Mouse (Mus musculus): Measurements from ENCODE around the gene Zfp459. TPM values are rescaled to one million over a fixed set of nuclear protein-coding genes. Genes with fewer than 3 reads are reported as not detected.

Zfp459 gene
- polyA plus RNA-seq (2012; rRNA removed; ENCODE audit: low replicate concordance), result 0.23 and 0.24 TPM in 2 replicates

GRCm38 (mm10) chr13:67421207-67421857 is at the start of gene Zfp459:
TSS of gene Zfp459 (minus strand) at chr13:67421418.

GRCm38 (mm10) chr13:67451172-67452020 is 30.2 kb upstream of the Zfp459 start, which contains the start of gene Zfp874a:
TSS of gene Zfp874a (minus strand) at chr13:67451624.

GRCm38 (mm10) chr13:67399183-67399903 is 21.9 kb downstream of the Zfp459 start, which contains the start of gene Zfp429:
TSS of gene Zfp429 (minus strand) at chr13:67399819.

GRCm38 (mm10) chr13:67375050-67375911 is 45.9 kb downstream of the Zfp459 start, which contains the start of the genes Gm28041 and Zfp456:
TSS of gene Gm28041 (minus strand) at chr13:67375733.
TSS of gene Zfp456 (minus strand) at chr13:67375810.

GRCm38 (mm10) chr13:67360131-67360744 is 61.0 kb downstream of the Zfp459 start, which contains the start of the genes Gm28044 and Zfp953:
TSS of gene Gm28044 (minus strand) at chr13:67360536.
TSS of gene Zfp953 (minus strand) at chr13:67360605.

Other genes starting within 250 kb of the Zfp459 start
- gene Rsl1, start 248.2 kb downstream of the Zfp459 start, polyA plus RNA-seq (2012; rRNA removed; ENCODE audit: low replicate concordance), result 0.53 TPM in 1 of 2 replicates, not detected in the other
- 0.06 TPM in 1 of 2 replicates, not detected in the other for gene Zfp455, start 226.9 kb downstream of the Zfp459 start, polyA plus RNA-seq (2012; rRNA removed; ENCODE audit: low replicate concordance)
- gene Zfp458, start 143.0 kb downstream of the Zfp459 start, polyA plus RNA-seq (2012; rRNA removed; ENCODE audit: low replicate concordance), result 0.05 and 0.07 TPM in 2 replicates
- 0.42 and 0.62 TPM in 2 replicates for gene Zfp457, start 114.9 kb downstream of the Zfp459 start, polyA plus RNA-seq (2012; rRNA removed; ENCODE audit: low replicate concordance)
- gene Zfp595, start 88.8 kb downstream of the Zfp459 start, polyA plus RNA-seq (2012; rRNA removed; ENCODE audit: low replicate concordance), result 0.09 and 0.11 TPM in 2 replicates
- gene Gm28044, start 60.9 kb downstream of the Zfp459 start, polyA plus RNA-seq (2012; rRNA removed; ENCODE audit: low replicate concordance), result not detected in 2 replicates
- gene Zfp953, start 60.8 kb downstream of the Zfp459 start, polyA plus RNA-seq (2012; rRNA removed; ENCODE audit: low replicate concordance), result 0.02 TPM in 2 replicates
- gene Gm28041, start 45.7 kb downstream of the Zfp459 start, polyA plus RNA-seq (2012; rRNA removed; ENCODE audit: low replicate concordance), result not detected in 2 replicates
- 0.02 TPM in 1 of 2 replicates, not detected in the other for gene Zfp456, start 45.6 kb downstream of the Zfp459 start, polyA plus RNA-seq (2012; rRNA removed; ENCODE audit: low replicate concordance)
- gene Zfp429, start 21.6 kb downstream of the Zfp459 start, polyA plus RNA-seq (2012; rRNA removed; ENCODE audit: low replicate concordance), result not detected in 2 replicates
- gene Zfp874a, start 30.2 kb upstream of the Zfp459 start, polyA plus RNA-seq (2012; rRNA removed; ENCODE audit: low replicate concordance), result 0.05 TPM in 1 of 2 replicates, not detected in the other
- gene Zfp874b, start 62.8 kb upstream of the Zfp459 start, polyA plus RNA-seq (2012; rRNA removed; ENCODE audit: low replicate concordance), result 0.22 TPM in 1 of 2 replicates, not detected in the other
- 0.16 TPM in 1 of 2 replicates, not detected in the other for gene Zfp58, start 79.1 kb upstream of the Zfp459 start, polyA plus RNA-seq (2012; rRNA removed; ENCODE audit: low replicate concordance)
- not detected in 2 replicates for gene Gm26965, start 104.7 kb upstream of the Zfp459 start, polyA plus RNA-seq (2012; rRNA removed; ENCODE audit: low replicate concordance)
- 2.9 and 6.7 TPM in 2 replicates for gene Zfp87, start 104.8 kb upstream of the Zfp459 start, polyA plus RNA-seq (2012; rRNA removed; ENCODE audit: low replicate concordance)
- 0.06 and 0.75 TPM in 2 replicates for gene Zfp748, start 132.4 kb upstream of the Zfp459 start, polyA plus RNA-seq (2012; rRNA removed; ENCODE audit: low replicate concordance)
- gene Zfp729b, start 188.3 kb upstream of the Zfp459 start, polyA plus RNA-seq (2012; rRNA removed; ENCODE audit: low replicate concordance), result 0.04 TPM in 1 of 2 replicates, not detected in the other
- not detected in 2 replicates for gene Gm49345, start 216.4 kb upstream of the Zfp459 start, polyA plus RNA-seq (2012; rRNA removed; ENCODE audit: low replicate concordance)
- 0.09 and 0.11 TPM in 2 replicates for gene Zfp729a, start 216.4 kb upstream of the Zfp459 start, polyA plus RNA-seq (2012; rRNA removed; ENCODE audit: low replicate concordance)

Measured in duodenum, adult 2 months (tissue).